Mouse (Mus musculus) small intestine, adult 2 months (tissue): Measurements from ENCODE around the gene Rnf185. TPM values are rescaled to one million over a fixed set of nuclear protein-coding genes. Genes with fewer than 3 reads are reported as not detected.

Experiments
- H3K27ac ChIP-seq: fragments of 200-500 bp; 2 replicates; pipeline ENCODE4 v1.5.1; 2012; ENCODE audit warnings: low read depth, low read length, control low read depth, inconsistent platforms; ENCODE audit not compliant: insufficient read depth
- H3K27me3 ChIP-seq: fragments of 200-500 bp; 2 replicates; pipeline ENCODE4 v1.6.1; 2012; ENCODE audit warnings: mild to moderate bottlenecking, moderate library complexity, low read length, inconsistent platforms; ENCODE audit not compliant: control insufficient read depth, insufficient read depth
- H3K36me3 ChIP-seq: fragments of 200-500 bp; 2 replicates; pipeline ENCODE4 v1.6.1; 2012; ENCODE audit warnings: mild to moderate bottlenecking, low read length, control low read depth, inconsistent platforms; ENCODE audit not compliant: control insufficient read depth, insufficient read depth
- H3K4me1 ChIP-seq: fragments of 200-500 bp; 2 replicates; pipeline ENCODE4 v1.6.1; 2012; ENCODE audit warnings: low read length, inconsistent platforms, mixed read lengths; ENCODE audit not compliant: control insufficient read depth, insufficient read depth, insufficient read length
- H3K4me3 ChIP-seq: fragments of 200-500 bp; 2 replicates; pipeline ENCODE4 v1.5.1; 2012; ENCODE audit warnings: low read depth, mild to moderate bottlenecking, control low read depth, inconsistent platforms, low read length, moderate library complexity
- CTCF ChIP-seq: fragments of 200-500 bp; IDR thresholded peaks from 2 replicates; pipeline ENCODE4 v1.5.1; 2012; ENCODE audit warnings: low read depth, mild to moderate bottlenecking, control low read depth, inconsistent platforms, low read length, moderate library complexity, mixed read lengths; ENCODE audit not compliant: insufficient replicate concordance, insufficient read length; ENCODE audit errors: extremely low read depth
- POLR2A ChIP-seq: fragments of 200-500 bp; IDR thresholded peaks from 2 replicates; pipeline ENCODE4 v1.6.1; 2012; ENCODE audit warnings: low read depth, mild to moderate bottlenecking, control low read depth, inconsistent platforms, low read length, moderate library complexity
- WGBS: fragments of 180-500 bp; shearing (Covaris S2); methylation state at CpG from one replicate; pipeline ENCODE4 v1.1.7; 2018; 5-methylcytosine and 5-hydroxymethylcytosine counted together
- polyA plus RNA-seq: library from polyadenylated mRNA; depleted of rRNA; stranded (reverse); fragments of >200 nt; gene quantifications from 2 replicates; pipeline ENCODE4 v1.2.3, GENCODE M21; 2012

Rnf185 gene
- polyA plus RNA-seq, 1 experiment, result 29.8 TPM

GRCm38 (mm10) chr11:3451701-3452163 lies 431 bp downstream of the Rnf185 start:
- H3K27ac ChIP-seq, result peak overlapping the region; percentile 90
- WGBS, result under 1% methylated on average over 20 of the region's 20 CpGs
- H3K4me3 ChIP-seq, result peak overlapping the region; percentile 75
- H3K27me3 ChIP-seq, result no peaks in the 10 kb centered on the region
- H3K4me1 ChIP-seq, result peaks cover 7% of the 10 kb centered on the region
- H3K36me3 ChIP-seq, result 0 out of 2 replicates have a peak, but pooled peaks cover 2% of the 10 kb centered on the region
- TF ChIP-seq CTCF, result no peak
- no peak for TF ChIP-seq POLR2A

- Histone ChIP-seq H3K36me3 (no peaks in the 10 kb centered on the region), H3K4me1 (peaks cover 1% of the 10 kb centered on the region; the same call in 1 of the 2 replicates), H3K4me3 (no peak overlapping the region), H3K27me3 (no peaks in the 10 kb centered on the region), H3K27ac (no peak overlapping the region)
- WGBS, result 56% methylated on average over 8 of the region's 8 CpGs
- no peak for TF ChIP-seq POLR2A
- no peak for TF ChIP-seq CTCF
Observed at GRCm38 (mm10) chr11:3444875-3445274, 7.3 kb downstream of the Rnf185 start.

GRCm38 (mm10) chr11:3443091-3443490 lies 9.1 kb downstream of the Rnf185 start:
- WGBS, result 96% methylated on average over 2 of the region's 2 CpGs
- Histone ChIP-seq H3K36me3 (no peaks in the 10 kb centered on the region), H3K27me3 (no peaks in the 10 kb centered on the region)

GRCm38 (mm10) chr11:3442677-3443076 lies 9.5 kb downstream of the Rnf185 start:
- H3K36me3 ChIP-seq, result no peaks in the 10 kb centered on the region
- no peak overlapping the region for H3K27ac ChIP-seq
- no peaks in the 10 kb centered on the region for H3K27me3 ChIP-seq
- H3K4me1 ChIP-seq, result peaks cover 1% of the 10 kb centered on the region; the same call in 1 of the 2 replicates
- no peak for TF ChIP-seq POLR2A
- TF ChIP-seq CTCF, result no peak
- no peak overlapping the region for H3K4me3 ChIP-seq
- WGBS, result 74% methylated on average over 4 of the region's 4 CpGs

More at GRCm38 (mm10) chr11:3443091-3443490, 9.1 kb downstream of the Rnf185 start:
- peaks cover 1% of the 10 kb centered on the region; the same call in 1 of the 2 replicates for H3K4me1 ChIP-seq
- no peak overlapping the region for H3K4me3 ChIP-seq
- no peak overlapping the region for H3K27ac ChIP-seq
- TF ChIP-seq POLR2A, result no peak
- no peak for TF ChIP-seq CTCF

- Histone ChIP-seq H3K4me3 (no peak overlapping the region), H3K36me3 (no peaks in the 10 kb centered on the region), H3K4me1 (peaks cover 1% of the 10 kb centered on the region; the same call in 1 of the 2 replicates), H3K27ac (no peak overlapping the region), H3K27me3 (no peaks in the 10 kb centered on the region)
- TF ChIP-seq CTCF (no peak), POLR2A (no peak)
Observed at GRCm38 (mm10) chr11:3441696-3442443, 10.3 kb downstream of the Rnf185 start.

- TF ChIP-seq POLR2A, result no peak
- no peak for TF ChIP-seq CTCF
- no peaks in the 10 kb centered on the region for H3K36me3 ChIP-seq
- H3K4me1 ChIP-seq, result no peaks in the 10 kb centered on the region
- H3K27me3 ChIP-seq, result no peaks in the 10 kb centered on the region
- 98% methylated on average over 1 of the region's 1 CpGs for WGBS
- H3K4me3 ChIP-seq, result no peak overlapping the region
- H3K27ac ChIP-seq, result no peak overlapping the region
Observed at GRCm38 (mm10) chr11:3437621-3438020, 14.5 kb downstream of the Rnf185 start.

- TF ChIP-seq POLR2A, result no peak
- TF ChIP-seq CTCF, result no peak
- Histone ChIP-seq H3K4me1 (no peaks in the 10 kb centered on the region), H3K27me3 (no peaks in the 10 kb centered on the region), H3K36me3 (peaks cover 5% of the 10 kb centered on the region), H3K27ac (no peak overlapping the region), H3K4me3 (no peak overlapping the region)
- WGBS, result 85% methylated on average over 4 of the region's 4 CpGs
Observed at GRCm38 (mm10) chr11:3433809-3434208, 18.4 kb downstream of the Rnf185 start.
